Mouse (Mus musculus) layer of hippocampus, adult 18-20 months (tissue): ENCODE measurements around the gene Tssk3. TPM values are rescaled to one million over a fixed set of nuclear protein-coding genes. Genes with fewer than 3 reads are reported as not detected.
"Not testable (repeated sequence)": the region's sequence is repeated elsewhere in the genome, so short reads cannot be mapped to it uniquely, and the experiment has no call there.

Experiments
- DNase-seq, 2 experiments: peaks; one replicate each; pipeline ENCODE4 v3.0.0; 2022; ENCODE audit warnings: low spot score in 2 of 2
- long read RNA-seq: library from polyadenylated mRNA; stranded (forward); transcript quantifications from one replicate; pipeline ENCODE4 v2.0.0, GENCODE M21; 2021
- total RNA-seq, 2 experiments: library from RNA; stranded (reverse); gene quantifications; 2 replicates each; pipeline ENCODE4 v1.2.3; 2021

The Tssk3 gene
- total RNA-seq, result not detected
- long read RNA-seq, result 0 reads

- DNase-seq, result peak in 1 of 2 experiments; percentile 34
These were observed at the start of gene Tssk3, which contains the start of gene Fam229a for GRCm38 (mm10) chr4:129490972-129491880. Gene Tssk3 (minus strand): TSS chr4:129491022. Gene Fam229a (plus strand): TSS chr4:129491190.

- peak in 1 of 2 experiments; percentile 13 for DNase-seq
These were observed 49.2 kb upstream of the Tssk3 start for GRCm38 (mm10) chr4:129540012-129540411.

GRCm38 (mm10) chr4:129528901-129529300, 38.1 kb upstream of the Tssk3 start:
- not testable (repeated sequence) for DNase-seq

GRCm38 (mm10) chr4:129525889-129526288, 35.1 kb upstream of the Tssk3 start:
- no peak for DNase-seq

- DNase-seq, result no peak
These were observed 34.5 kb upstream of the Tssk3 start for GRCm38 (mm10) chr4:129525338-129525737.

GRCm38 (mm10) chr4:129518519-129518918, 27.7 kb upstream of the Tssk3 start:
- DNase-seq, result no peak

GRCm38 (mm10) chr4:129516925-129517324, 26.1 kb upstream of the Tssk3 start:
- no peak for DNase-seq

GRCm38 (mm10) chr4:129514300-129514898, 23.6 kb upstream of the Tssk3 start:
- peak in 1 of 2 experiments; percentile 47 for DNase-seq

GRCm38 (mm10) chr4:129513891-129514290, 23.1 kb upstream of the Tssk3 start:
- DNase-seq, result no peak

- peak in 1 of 2 experiments; percentile 73 for DNase-seq
These were observed 22.4 kb upstream of the Tssk3 start, which contains the start of gene Marcksl1 for GRCm38 (mm10) chr4:129513086-129513767. Gene Marcksl1 (plus strand): TSS chr4:129513581.

GRCm38 (mm10) chr4:129511413-129512096, 20.7 kb upstream of the Tssk3 start:
- DNase-seq, result no peak

GRCm38 (mm10) chr4:129510723-129511412, 20.0 kb upstream of the Tssk3 start:
- no peak for DNase-seq

GRCm38 (mm10) chr4:129509650-129510049, 18.8 kb upstream of the Tssk3 start:
- DNase-seq, result no peak

GRCm38 (mm10) chr4:129508834-129509600, 18.2 kb upstream of the Tssk3 start:
- DNase-seq, result no peak

- DNase-seq, result no peak
These were observed 17.4 kb upstream of the Tssk3 start for GRCm38 (mm10) chr4:129508237-129508515.

GRCm38 (mm10) chr4:129507434-129508236, 16.8 kb upstream of the Tssk3 start:
- DNase-seq, result no peak

- no peak for DNase-seq
These were observed 14.7 kb upstream of the Tssk3 start for GRCm38 (mm10) chr4:129505511-129505910.

GRCm38 (mm10) chr4:129502901-129503444, 12.2 kb upstream of the Tssk3 start:
- DNase-seq, result no peak
